Mouse (Mus musculus): Measurements from ENCODE around the gene Ambp.

DNA sequence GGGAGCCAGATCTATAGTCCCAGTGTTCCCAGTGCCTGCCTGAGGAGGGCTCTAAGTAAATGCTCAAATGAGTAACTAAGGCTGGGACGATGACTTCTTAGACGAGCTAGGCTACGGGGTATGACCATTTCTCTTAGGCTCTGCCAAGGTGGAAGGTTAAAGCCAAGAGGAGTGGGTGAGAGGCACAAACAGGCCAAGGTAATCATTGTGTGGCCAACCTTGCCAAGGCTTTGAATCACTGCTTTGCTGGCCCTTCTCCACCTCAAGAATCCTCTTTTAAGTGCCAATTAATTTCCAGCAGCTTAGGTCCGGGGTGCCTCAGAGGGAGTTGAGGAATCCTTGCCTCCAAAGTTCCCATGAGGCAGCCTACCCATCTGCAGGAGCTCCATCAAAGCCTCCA, 15.5 kb upstream of the Ambp start:
- TF ChIP-seq CTCF (IDR thresholded peaks at IDR 0.05; ENCODE audit: borderline replicate concordance, insufficient read depth, low read length) (no peak), POLR2A (IDR thresholded peaks at IDR 0.05; ENCODE audit: low read depth, low read length) (no peak)
